Mouse (Mus musculus) WW6 (cell line): ENCODE data around the gene 9530003J23Rik.

Experiments used
- DNase-seq: peaks from one replicate; pipeline ENCODE4 v3.0.0-alpha.2; 2013; ENCODE audit warnings: low read depth, low spot score

The 9530003J23Rik gene

DNA sequence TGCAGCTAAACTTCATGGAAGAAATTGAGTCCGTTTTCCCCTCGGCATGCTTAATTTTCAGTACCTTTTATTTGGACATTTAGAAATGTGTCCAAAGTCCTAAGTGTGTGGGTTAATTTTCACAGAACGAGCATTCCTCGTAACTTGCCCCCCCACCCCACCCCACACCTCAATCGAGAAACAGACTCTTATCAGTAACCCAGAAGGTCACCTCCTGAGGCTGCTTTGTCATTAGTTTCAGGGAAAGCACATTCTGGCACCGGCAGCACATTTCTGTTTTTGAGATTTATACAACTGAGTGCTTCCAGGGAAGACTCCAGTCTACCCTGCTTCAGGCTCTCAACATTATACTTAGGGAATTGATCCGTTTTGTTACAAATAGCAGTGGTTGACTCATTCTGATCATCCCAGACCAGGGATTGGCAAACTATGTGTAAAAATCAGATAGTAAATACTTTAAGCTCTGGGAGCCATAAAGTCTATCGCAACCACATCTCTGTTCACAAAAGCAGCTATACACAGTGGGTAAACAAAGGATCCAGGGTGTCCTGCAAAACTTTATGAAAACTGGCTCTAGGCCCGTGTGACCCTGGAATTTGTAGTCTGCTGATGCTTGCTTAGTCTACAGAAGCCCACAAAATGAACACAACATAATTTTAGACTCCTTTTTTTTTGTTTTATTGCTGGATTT, 53.0 kb downstream of the 9530003J23Rik start:
- no peak for DNase-seq
